In the genomic region with DNA sequence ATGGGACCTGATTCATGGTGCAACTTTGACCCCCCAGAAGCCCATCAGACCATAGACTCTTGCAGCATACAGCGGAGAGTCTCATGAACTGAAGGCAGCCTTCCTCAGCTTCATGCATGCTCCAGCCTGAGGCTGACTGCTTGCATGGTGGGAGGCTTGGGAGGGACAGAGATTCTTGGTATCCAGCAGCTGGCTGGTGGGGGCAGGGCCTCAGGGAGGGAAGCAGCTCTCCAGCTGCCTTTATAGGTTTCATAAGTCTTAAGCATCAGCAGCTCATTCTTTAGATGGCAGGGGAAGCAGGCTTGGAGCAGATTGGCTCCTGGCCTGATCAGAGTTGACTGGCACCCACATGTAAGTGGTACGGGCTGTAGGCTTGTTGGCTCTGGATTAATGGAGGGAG, we compare ENCODE assay signal across 21 mouse cellular contexts. TPM values are rescaled to one million over a fixed set of nuclear protein-coding genes. Genes with fewer than 3 reads are reported as not detected.
"Had no signal": no experiment of that assay in that cellular context is flagged by ENCODE, and none has a peak within 500 bp of the region (broad histone marks: within the 10 kb centered on the region; RNA-seq: fewer than 3 reads in every experiment).

No protein-coding gene starts in this region.

- H3K9me3 ChIP-seq: limb, embryonic 12.5 days; limb, embryonic 15.5 days; lung, embryonic 15.5 days had no signal

- H3K4me3 ChIP-seq: limb, embryonic 12.5 days; limb, embryonic 15.5 days; lung, embryonic 15.5 days had no signal

- H3K27ac ChIP-seq: limb, embryonic 12.5 days; limb, embryonic 15.5 days; liver, embryonic 14.5 days; lung, embryonic 15.5 days; stomach, postnatal 0 days had no signal

- DNase-seq: kidney, adult 11 months; left cerebral cortex, postnatal 4 days; liver, postnatal 0 days; lung, postnatal 14 days; midbrain, embryonic 14.5 days; right cerebral cortex, adult 18-20 months; right cerebral cortex, postnatal 14 days; right cerebral cortex, postnatal 4 days; thymus, adult 2 months; thymus, postnatal 14 days; thymus, postnatal 4 days had no signal

- H3K27me3 ChIP-seq: limb, embryonic 15.5 days; lung, embryonic 15.5 days had no signal

- ATAC-seq: inflammation-experienced regulatory T-cells, adult 6 months; liver, postnatal 0 days had no signal

- H3K4me2 ChIP-seq: limb, embryonic 12.5 days; limb, embryonic 15.5 days; liver, embryonic 11.5 days; lung, embryonic 15.5 days; midbrain, embryonic 11.5 days had no signal

- H3K9ac ChIP-seq: limb, embryonic 12.5 days; limb, embryonic 15.5 days; liver, embryonic 14.5 days; liver, postnatal 0 days; lung, embryonic 15.5 days had no signal

RNA-seq across cellular contexts. Expression of gene Myl7, which starts 31.4 kb away (rescaled TPM):
- polyA plus RNA-seq: inflammation-experienced regulatory T-cells, adult 6 months; midbrain, embryonic 14.5 days; midbrain, postnatal 0 days; neural tube, embryonic 14.5 days had no signal
